Mouse (Mus musculus) forebrain, embryonic 14.5 days (tissue): ENCODE results near the gene Pacrg. TPM values are rescaled to one million over a fixed set of nuclear protein-coding genes. Genes with fewer than 3 reads are reported as not detected.

Source experiments
- ATAC-seq: fragments of 200-750 bp; cut with Nextera tagmentation; 2 replicates; pipeline ENCODE4 v1.8.0; 2017; ENCODE audit warnings: mild to moderate bottlenecking, moderate library complexity
- DNase-seq: peaks from one replicate; pipeline ENCODE4 v3.0.0-alpha.2; 2015; ENCODE audit warnings: low spot score
- H3K27ac ChIP-seq: fragments of 300-500 bp; sonication (generic); 2 replicates; pipeline ENCODE4 v1.5.1; 2014; ENCODE audit warnings: low read depth, mild to moderate bottlenecking, control low read depth, low read length, moderate library complexity
- H3K27me3 ChIP-seq: fragments of 300-500 bp; sonication (generic); replicated peaks from 2 replicates; pipeline ENCODE4 v1.6.1; 2014; ENCODE audit warnings: low read length, control low read depth, mixed read lengths; ENCODE audit not compliant: control insufficient read depth, insufficient read depth
- H3K36me3 ChIP-seq: fragments of 300-500 bp; sonication (generic); 2 replicates; pipeline ENCODE4 v1.6.1; 2014; ENCODE audit warnings: low read length, control low read depth; ENCODE audit not compliant: control insufficient read depth, insufficient read depth
- H3K4me1 ChIP-seq: fragments of 300-500 bp; sonication (generic); 2 replicates; pipeline ENCODE4 v1.6.1; 2014; ENCODE audit warnings: antibody characterized with exemption, low read length, control low read depth; ENCODE audit not compliant: control insufficient read depth, insufficient read depth
- H3K4me2 ChIP-seq: fragments of 300-500 bp; sonication (generic); 2 replicates; pipeline ENCODE4 v1.6.1; 2014; ENCODE audit warnings: mild to moderate bottlenecking, control low read depth, low read length
- H3K4me3 ChIP-seq: fragments of 300-500 bp; sonication (generic); 2 replicates; pipeline ENCODE4 v1.5.1; 2014; ENCODE audit warnings: low read depth, low read length, control low read depth
- H3K9ac ChIP-seq: fragments of 300-500 bp; sonication (generic); 2 replicates; pipeline ENCODE4 v1.6.1; 2014; ENCODE audit warnings: mild to moderate bottlenecking, low read length, control low read depth, moderate library complexity
- H3K9me3 ChIP-seq: fragments of 300-500 bp; sonication (generic); replicated peaks from 2 replicates; pipeline ENCODE4 v1.6.1; 2016; ENCODE audit warnings: low read length, control low read depth, mixed read lengths; ENCODE audit not compliant: control insufficient read depth
- WGBS: fragments of 180-500 bp; shearing (Covaris S2); extraction: QIAGEN DNeasy Blood & Tissue Kit; methylation state at CpG from one replicate; pipeline ENCODE4 v1.1.7; 2014; 5-methylcytosine and 5-hydroxymethylcytosine counted together
- polyA plus RNA-seq: library from polyadenylated mRNA; unstranded; fragments of >200 nt; fragmentation: Nextera tagmentation; extraction: Ambion mirVana; gene quantifications from 2 replicates; pipeline ENCODE4 v1.2.1, GENCODE M21; 2014

The Pacrg gene
- polyA plus RNA-seq = 7.8 and 10.1 TPM in 2 replicates

DNA sequence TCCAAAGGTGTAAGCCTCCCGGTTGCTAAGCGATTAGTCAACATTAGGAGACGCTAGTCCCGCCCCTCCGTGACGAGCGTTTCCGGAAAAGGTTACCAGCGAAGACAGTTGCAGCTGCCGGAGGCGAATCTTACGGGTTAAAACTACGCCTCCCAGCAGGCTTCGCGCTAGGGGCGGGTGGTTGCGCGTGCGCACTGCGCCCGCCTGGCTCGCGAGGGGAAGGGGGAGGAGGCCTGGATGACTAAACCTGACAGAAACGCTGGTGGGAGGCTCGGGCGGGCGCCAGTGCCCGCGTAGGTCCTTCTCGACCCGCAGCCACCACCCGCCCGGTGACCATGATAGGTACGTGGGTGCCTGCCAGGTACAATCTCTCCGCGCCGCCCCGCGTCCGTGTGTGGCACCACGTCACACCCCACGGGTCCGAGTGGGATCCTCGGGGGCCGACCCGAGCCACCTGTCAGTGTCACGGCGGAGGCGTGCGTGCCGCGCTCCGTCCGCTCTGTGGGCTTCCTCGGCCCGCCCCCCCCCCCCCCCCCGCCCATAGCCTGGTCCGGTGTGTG, at the start of gene Pacrg, which contains the start of gene Prkn:
Pacrg (minus strand) TSS at position 164 of the 560 bp plus-strand sequence.
Prkn (plus strand) TSS at position 237 of the 560 bp plus-strand sequence.
- peak within 1 kb of the TSS; percentile 75 for H3K9ac ChIP-seq
- no peaks in the 10 kb centered on the region for H3K9me3 ChIP-seq
- peak within 1 kb of the TSS; percentile 66 for H3K4me3 ChIP-seq
- ATAC-seq (peak; percentile 97), DNase-seq (peak; percentile 100)
- WGBS = under 1% methylated on average over 44 of the region's 58 CpGs
- H3K4me1 ChIP-seq = peaks cover 5% of the 10 kb centered on the region
- H3K36me3 ChIP-seq = no peaks in the 10 kb centered on the region
- H3K27me3 ChIP-seq = no peaks in the 10 kb centered on the region
- H3K27ac ChIP-seq = peak within 1 kb of the TSS; percentile 48; the same call in 1 of the 2 replicates
- H3K4me2 ChIP-seq = peak within 1 kb of the TSS; percentile 78

DNA sequence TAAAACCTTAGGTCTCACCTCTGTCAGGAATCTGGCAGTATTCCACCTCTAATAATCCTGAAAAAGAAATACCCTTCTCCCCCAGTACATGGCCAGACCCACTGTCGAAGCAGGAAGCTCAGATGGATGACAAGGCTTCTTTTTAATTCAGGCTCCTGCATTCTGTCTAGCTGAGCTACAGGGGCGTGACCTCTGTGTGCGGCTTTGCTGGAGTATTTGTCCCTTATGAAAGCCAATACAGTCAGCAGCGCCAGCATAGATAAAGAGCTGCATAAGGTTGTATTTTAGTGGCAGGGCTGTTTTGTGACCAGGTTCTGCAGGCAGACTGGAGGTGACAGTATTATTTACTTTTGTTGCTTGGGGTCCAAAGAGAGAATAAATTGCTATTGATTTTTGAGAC, 47.8 kb upstream of the Pacrg start:
- no peak overlapping the region for H3K27ac ChIP-seq
- no peak overlapping the region for H3K9ac ChIP-seq
- ATAC-seq = no peak
- H3K4me1 ChIP-seq = no peaks in the 10 kb centered on the region
- no peaks in the 10 kb centered on the region for H3K36me3 ChIP-seq
- no peak overlapping the region for H3K4me3 ChIP-seq
- DNase-seq = peak; percentile 15
- no peaks in the 10 kb centered on the region for H3K27me3 ChIP-seq
- 19% methylated on average over 4 of the region's 4 CpGs for WGBS
- no peaks in the 10 kb centered on the region for H3K9me3 ChIP-seq
- H3K4me2 ChIP-seq = no peak overlapping the region

DNA sequence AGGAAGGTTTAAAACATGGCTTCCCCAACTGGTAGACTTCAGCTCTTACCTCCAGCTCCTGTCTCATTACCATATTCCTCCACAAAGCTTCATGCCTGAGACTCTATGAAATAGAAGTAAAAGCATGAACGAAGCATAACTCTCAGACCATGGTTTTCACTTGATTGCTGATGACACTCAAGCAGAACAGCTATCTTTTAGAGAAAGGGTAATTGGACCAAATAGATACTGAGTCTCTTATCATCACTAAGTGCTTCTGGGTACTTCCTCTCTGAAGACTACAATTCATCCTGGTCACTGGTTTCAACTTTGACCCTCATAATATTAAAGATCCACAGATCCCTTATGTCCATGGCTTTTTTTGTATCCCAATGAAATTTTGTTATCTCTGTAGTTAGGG, 42.1 kb upstream of the Pacrg start:
- Histone ChIP-seq H3K27ac (no peak overlapping the region), H3K9me3 (no peaks in the 10 kb centered on the region), H3K4me3 (no peak overlapping the region), H3K27me3 (no peaks in the 10 kb centered on the region), H3K9ac (no peak overlapping the region), H3K4me2 (no peak overlapping the region), H3K36me3 (no peaks in the 10 kb centered on the region), H3K4me1 (no peaks in the 10 kb centered on the region)
- ATAC-seq = no peak
- DNase-seq = no peak
- WGBS = 96% methylated on average over 1 of the region's 1 CpGs

DNA sequence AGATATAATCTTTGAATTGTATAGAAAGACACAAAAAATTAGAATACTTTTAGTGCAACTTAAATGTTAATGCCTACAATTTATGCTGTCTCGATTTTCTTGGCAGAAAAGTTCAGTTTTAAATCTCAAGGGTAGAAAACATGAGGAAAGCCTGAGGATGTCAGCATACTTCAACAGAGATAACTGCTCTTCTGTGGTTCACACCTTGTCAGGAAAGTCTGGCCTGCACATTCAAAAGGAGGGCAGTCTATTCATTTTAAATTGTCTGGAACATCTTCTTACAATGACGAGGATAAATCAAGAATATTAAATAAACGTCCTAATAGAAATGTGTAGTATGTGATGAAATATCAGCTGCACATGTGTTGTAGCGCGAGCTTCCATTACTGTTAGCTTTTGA, 38.9 kb upstream of the Pacrg start:
- H3K4me3 ChIP-seq = no peak overlapping the region
- no peaks in the 10 kb centered on the region for H3K27me3 ChIP-seq
- DNase-seq = no peak
- WGBS = 88% methylated on average over 5 of the region's 5 CpGs
- no peaks in the 10 kb centered on the region for H3K4me1 ChIP-seq
- H3K4me2 ChIP-seq = no peak overlapping the region
- H3K9me3 ChIP-seq = no peaks in the 10 kb centered on the region
- no peaks in the 10 kb centered on the region for H3K36me3 ChIP-seq
- ATAC-seq = no peak
- no peak overlapping the region for H3K9ac ChIP-seq
- H3K27ac ChIP-seq = no peak overlapping the region

DNA sequence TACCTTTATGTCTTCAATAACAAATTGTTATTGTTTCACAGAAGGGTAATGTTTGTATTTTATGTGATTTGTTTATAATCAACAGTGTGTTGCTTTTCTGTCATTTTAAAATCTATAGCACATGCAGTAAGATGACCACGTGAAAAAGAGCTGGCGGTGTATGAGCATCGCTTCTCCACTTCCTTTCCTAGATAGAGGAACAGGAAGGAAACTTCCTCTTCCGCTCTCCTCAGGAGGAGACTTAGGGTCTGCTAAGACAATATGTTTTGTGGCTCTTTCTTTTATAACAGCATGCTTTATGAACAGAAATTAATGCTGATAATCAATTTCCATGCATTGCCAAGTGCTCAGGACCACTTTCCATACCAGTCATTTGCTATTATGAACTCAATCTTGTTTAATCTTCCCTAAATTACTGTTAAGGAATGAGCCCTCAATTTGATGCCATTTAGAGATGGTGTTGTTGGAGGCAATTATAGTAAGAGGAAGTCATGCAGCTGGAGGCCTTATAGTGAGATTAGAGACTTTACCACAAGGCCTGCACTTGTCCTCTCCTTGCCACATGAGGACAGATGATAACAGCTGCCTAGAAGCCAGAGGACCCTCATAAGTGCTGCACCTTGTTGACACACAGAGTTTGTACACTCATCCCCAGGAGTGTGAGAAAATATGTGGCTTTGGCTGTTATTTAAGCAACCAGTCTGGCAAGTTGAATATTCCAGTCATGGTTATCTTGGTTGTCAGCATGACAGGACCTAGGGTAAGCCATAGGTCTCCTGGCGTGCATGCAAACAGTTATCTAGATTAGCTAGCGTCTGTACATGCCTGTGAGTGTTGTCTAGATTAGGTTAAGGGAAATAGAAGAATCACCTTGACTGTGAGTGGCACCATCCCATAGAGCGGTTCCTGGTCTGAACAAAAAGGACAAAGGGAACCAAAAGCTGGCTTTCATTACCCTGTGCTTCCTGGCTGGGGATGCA, 34.4 kb upstream of the Pacrg start:
- no peak for DNase-seq
- ATAC-seq = no peak
- no peaks in the 10 kb centered on the region for H3K4me1 ChIP-seq
- WGBS = 91% methylated on average over 7 of the region's 7 CpGs
- H3K9me3 ChIP-seq = no peaks in the 10 kb centered on the region
- no peak overlapping the region for H3K27ac ChIP-seq
- no peaks in the 10 kb centered on the region for H3K27me3 ChIP-seq
- H3K4me3 ChIP-seq = no peak overlapping the region
- no peak overlapping the region for H3K4me2 ChIP-seq
- H3K9ac ChIP-seq = no peak overlapping the region
- H3K36me3 ChIP-seq = no peaks in the 10 kb centered on the region

DNA sequence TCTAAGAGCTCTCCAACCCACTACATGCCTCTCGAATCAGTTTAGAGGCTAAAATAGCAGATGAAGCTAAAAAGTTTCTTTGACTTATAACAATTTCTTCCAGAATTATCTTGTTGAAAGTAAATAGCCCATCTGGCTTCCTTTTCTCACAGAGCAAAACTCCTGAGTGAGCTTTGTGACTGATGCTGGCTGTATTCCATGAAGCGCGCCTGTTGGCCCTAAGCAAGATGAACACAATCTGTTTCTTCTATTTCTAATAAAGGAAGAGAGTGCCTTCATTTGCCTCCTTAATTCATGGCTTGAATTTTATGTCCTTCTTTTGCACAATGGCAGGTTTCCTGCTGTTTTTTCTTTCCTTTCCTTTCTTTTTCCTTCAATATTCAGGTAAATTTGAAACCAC, 14.1 kb upstream of the Pacrg start:
- Histone ChIP-seq H3K36me3 (no peaks in the 10 kb centered on the region), H3K9ac (no peak overlapping the region), H3K9me3 (no peaks in the 10 kb centered on the region), H3K27ac (no peak overlapping the region), H3K4me1 (no peaks in the 10 kb centered on the region; the same call in 1 of the 2 replicates), H3K27me3 (no peaks in the 10 kb centered on the region), H3K4me3 (no peak overlapping the region), H3K4me2 (no peak overlapping the region)
- 79% methylated on average over 3 of the region's 3 CpGs for WGBS
- no peak for ATAC-seq
- peak; percentile 68 for DNase-seq

DNA sequence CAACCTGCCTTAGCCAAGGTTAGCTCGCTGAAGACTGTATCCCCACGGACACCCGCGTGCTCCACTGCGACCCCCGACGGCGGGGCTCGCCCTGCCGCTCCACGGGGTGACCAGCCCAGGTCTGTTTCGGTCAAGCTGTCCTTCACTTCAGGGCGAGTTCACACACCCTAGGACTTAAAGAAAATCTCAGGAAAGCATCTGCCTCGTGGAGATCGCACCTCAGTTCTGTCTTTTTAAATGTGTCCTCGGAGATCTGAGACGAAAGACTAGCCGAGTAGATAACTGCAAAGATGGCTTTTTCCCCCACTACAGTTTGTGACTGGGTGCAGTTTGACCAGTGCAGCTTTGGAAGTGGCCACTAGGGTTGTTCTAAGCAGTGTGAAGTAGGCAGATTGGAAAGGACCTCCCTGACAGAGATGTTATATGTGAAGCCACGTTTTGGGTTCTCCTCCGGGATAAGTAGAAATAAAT, 655 bp upstream of the Pacrg start:
- peak overlapping the region; percentile 78 for H3K4me2 ChIP-seq
- H3K27ac ChIP-seq = 0 out of 2 replicates have a peak overlapping the region, but pooled peaks have one; percentile 48
- 2% methylated on average over 20 of the region's 20 CpGs for WGBS

DNA sequence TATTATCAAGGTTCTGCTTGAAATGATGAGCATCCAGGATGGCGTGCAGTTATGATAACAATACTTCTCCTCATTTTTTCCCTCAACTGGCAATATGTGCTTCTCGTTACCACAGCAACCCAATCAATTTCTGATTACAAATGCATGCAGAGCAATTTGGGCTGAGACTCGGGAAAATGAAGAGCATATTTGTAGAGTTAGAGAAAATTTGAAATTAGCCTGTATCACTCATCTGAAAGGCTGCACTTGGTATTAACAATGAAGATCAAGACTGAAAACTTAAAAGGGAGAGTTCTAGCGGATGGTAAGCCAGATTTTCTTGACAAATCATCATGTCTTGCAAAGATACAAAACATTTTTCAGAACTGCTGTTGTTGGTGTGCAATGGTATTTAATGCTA, 21.1 kb downstream of the Pacrg start:
- WGBS = 80% methylated on average over 4 of the region's 4 CpGs
- DNase-seq = no peak
- H3K4me3 ChIP-seq = no peak overlapping the region
- no peak overlapping the region for H3K9ac ChIP-seq
- H3K4me2 ChIP-seq = no peak overlapping the region
- no peaks in the 10 kb centered on the region for H3K9me3 ChIP-seq
- no peak for ATAC-seq
- H3K36me3 ChIP-seq = no peaks in the 10 kb centered on the region
- H3K4me1 ChIP-seq = no peaks in the 10 kb centered on the region
- no peaks in the 10 kb centered on the region for H3K27me3 ChIP-seq
- H3K27ac ChIP-seq = no peak overlapping the region

More for the DNA sequence above, 655 bp upstream of the Pacrg start:
- Histone ChIP-seq H3K4me3 (peak overlapping the region; percentile 66), H3K9ac (peak overlapping the region; percentile 75), H3K36me3 (no peaks in the 10 kb centered on the region), H3K27me3 (no peaks in the 10 kb centered on the region), H3K4me1 (peaks cover 5% of the 10 kb centered on the region), H3K9me3 (no peaks in the 10 kb centered on the region)
- peak; percentile 70 for DNase-seq
- ATAC-seq = peak; percentile 35; the same call in 1 of the 2 replicates
